Mouse (Mus musculus) embryonic stem cell, embryonic (primary cell): Measurements from ENCODE around the gene 6030445D17Rik.

ENCODE experiments used
- CTCF ChIA-PET, 4 experiments: fragments of 300-600 bp in 2 of 4; fragments of 350-600 bp in 2 of 4; sonication (Branson Sonifier 250); formaldehyde crosslinking; loops; one replicate each; lab custom pipeline; 2022; ENCODE audit warnings: inconsistent platforms in 2 of 4; lab: Charles Lee
- POLR2A ChIA-PET, 4 experiments: fragments of 300-600 bp in 2 of 4; fragments of 350-600 bp in 2 of 4; sonication (Branson Sonifier 250); formaldehyde crosslinking; loops; one replicate each; lab custom pipeline; 2022; ENCODE audit warnings: antibody characterized with exemption in 4 of 4, inconsistent platforms in 1 of 4; lab: Charles Lee

The 6030445D17Rik gene

GRCm38 (mm10) chr4:136462086-136462838 is at the start of gene 6030445D17Rik:
Gene 6030445D17Rik (plus strand): TSS chr4:136462250.
- ChIA-PET POLR2A (interaction anchor here (0.6 to 9.7 kb wide), 81 partner anchors 9 to 1450 kb away, joined by 3 to 128 read pairs (median 4); partner anchors contain the start of genes Kdm1a (in 2 of the 4), Asap3 (in 1 of the 4) and Luzp1 (in 1 of the 4)), CTCF (interaction anchor here (0.5 to 1.9 kb wide), 16 partner anchors 10 to 913 kb away, joined by 3 to 16 read pairs (median 4); partner anchors contain the start of gene Asap3 (in 1 of the 4))

DNA sequence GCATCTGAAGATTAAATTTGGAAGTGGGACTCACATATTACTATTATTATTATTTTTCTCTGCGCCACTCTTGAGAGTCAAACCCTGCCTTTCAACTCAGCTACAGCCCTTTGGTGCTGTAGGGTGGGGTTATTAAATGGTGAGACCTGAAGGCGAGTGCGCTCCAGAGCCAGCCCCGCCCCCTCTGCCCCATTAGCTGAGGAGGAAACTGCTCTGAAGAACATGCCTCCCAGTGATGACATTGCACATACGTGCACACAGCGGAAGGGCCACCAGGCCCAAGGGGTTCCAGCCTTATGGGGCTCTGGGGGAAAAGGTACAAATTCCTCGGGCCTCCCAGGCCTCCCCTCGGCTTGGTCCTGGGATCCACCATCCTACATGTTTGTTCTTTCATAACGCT is 46.6 kb upstream of the 6030445D17Rik start:
- CTCF ChIA-PET, result interaction anchor here (0.6 to 3.0 kb wide), 8 partner anchors 9 to 209 kb away, joined by 3 to 12 read pairs (median 5); no protein-coding TSS in a partner anchor

DNA sequence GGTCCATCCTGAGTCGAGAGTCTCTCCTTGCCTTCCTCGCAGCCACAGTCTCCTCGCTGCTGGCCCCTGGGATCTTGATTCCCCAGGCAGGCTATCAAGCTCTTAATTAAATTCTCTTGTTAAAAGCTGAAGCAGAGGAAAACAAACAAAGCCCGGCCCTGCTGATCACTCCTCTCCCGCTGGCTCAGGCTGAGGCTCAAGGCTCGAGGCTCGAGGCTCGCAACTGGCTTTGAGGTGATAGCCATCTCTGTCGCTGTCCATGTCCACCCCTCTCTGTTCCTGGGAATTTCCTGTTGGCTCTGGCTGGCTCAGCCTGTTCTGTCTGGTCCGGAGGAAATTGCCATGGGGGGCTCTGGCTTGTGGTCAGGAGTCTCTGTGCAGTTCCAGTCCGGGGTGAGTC is 43.1 kb upstream of the 6030445D17Rik start:
- CTCF ChIA-PET, result interaction anchor here in 1 of 4 experiments (0.5 kb wide), 1 partner anchor 35 kb away, joined by 3 read pairs; no protein-coding TSS in a partner anchor
- POLR2A ChIA-PET, result interaction anchor here in 2 of 4 experiments (0.6 to 1.0 kb wide), 3 partner anchors 12 to 367 kb away, joined by 3 read pairs; no protein-coding TSS in a partner anchor

More for the DNA sequence above, 46.6 kb upstream of the 6030445D17Rik start:
- POLR2A ChIA-PET, result interaction anchor here in 1 of 4 experiments (0.6 to 0.7 kb wide), 2 partner anchors 10 to 46 kb away, joined by 3 to 4 read pairs; no protein-coding TSS in a partner anchor

GRCm38 (mm10) chr4:136419386-136419785 is 42.7 kb upstream of the 6030445D17Rik start:
- POLR2A ChIA-PET, result interaction anchor here in 2 of 4 experiments (0.6 to 1.0 kb wide), 3 partner anchors 13 to 367 kb away, joined by 3 read pairs; no protein-coding TSS in a partner anchor
- CTCF ChIA-PET, result interaction anchor here in 2 of 4 experiments (0.5 to 0.7 kb wide), 2 partner anchors 35 to 375 kb away, joined by 3 read pairs; no protein-coding TSS in a partner anchor

DNA sequence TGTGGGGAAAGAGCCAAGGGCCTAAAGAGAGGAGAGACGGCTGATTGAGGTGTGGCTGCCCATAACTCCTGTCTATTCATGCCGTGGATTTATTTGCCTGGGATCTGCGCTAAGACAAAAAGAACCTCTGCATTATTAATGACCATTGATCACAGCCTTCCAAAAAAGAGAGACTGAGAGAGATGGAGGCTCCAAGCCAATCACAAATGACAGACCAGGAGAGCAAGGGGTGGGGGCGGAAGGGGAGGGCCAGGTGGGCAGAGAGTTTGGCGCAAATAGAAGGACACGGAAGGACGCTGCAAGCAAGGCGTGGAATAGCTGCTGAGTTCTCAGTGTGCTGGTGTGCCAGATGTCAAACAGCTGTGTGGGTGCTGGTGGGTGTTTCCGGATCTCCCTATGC is 38.8 kb upstream of the 6030445D17Rik start, which contains the start of gene Htr1d:
Htr1d (plus strand) TSS at position 301 of the 400 bp plus-strand sequence.
- ChIA-PET CTCF (interaction anchor here in 2 of 4 experiments (0.6 kb wide), 4 partner anchors 16 to 273 kb away, joined by 3 to 10 read pairs (median 5); no protein-coding TSS in a partner anchor), POLR2A (interaction anchor here in 3 of 4 experiments (0.8 to 1.3 kb wide), 5 partner anchors 38 to 215 kb away, joined by 3 to 4 read pairs (median 3); partner anchors contain the start of gene Luzp1 (in 1 of the 3))

GRCm38 (mm10) chr4:136424120-136424999 is 37.7 kb upstream of the 6030445D17Rik start:
- POLR2A ChIA-PET, result interaction anchor here (0.5 to 2.0 kb wide), 21 partner anchors 8 to 1209 kb away, joined by 3 to 8 read pairs (median 3); partner anchors contain the start of genes 6030445D17Rik (in 1 of the 4), Luzp1 (in 1 of the 4) and Rpl11 (in 1 of the 4)
- CTCF ChIA-PET, result interaction anchor here (0.5 to 2.1 kb wide), 29 partner anchors 8 to 531 kb away, joined by 3 to 12 read pairs (median 4); partner anchors contain the start of genes Asap3 (in 1 of the 4) and Kdm1a (in 1 of the 4)

GRCm38 (mm10) chr4:136425000-136425288 is 37.1 kb upstream of the 6030445D17Rik start:
- CTCF ChIA-PET, result interaction anchor here (0.5 to 2.1 kb wide), 41 partner anchors 9 to 530 kb away, joined by 3 to 14 read pairs (median 3); partner anchors contain the start of genes 6030445D17Rik (in 1 of the 4), Asap3 (in 1 of the 4) and Kdm1a (in 1 of the 4)

GRCm38 (mm10) chr4:136430609-136431375 is 31.3 kb upstream of the 6030445D17Rik start:
- CTCF ChIA-PET, result interaction anchor here (0.5 to 1.5 kb wide), 30 partner anchors 10 to 937 kb away, joined by 3 to 9 read pairs (median 4); partner anchors contain the start of gene Hmgcl (in 1 of the 4)
- POLR2A ChIA-PET, result interaction anchor here in 2 of 4 experiments (0.5 to 1.2 kb wide), 9 partner anchors 14 to 326 kb away, joined by 3 to 9 read pairs (median 4); partner anchors contain the start of gene 6030445D17Rik (in 1 of the 2)

More at GRCm38 (mm10) chr4:136425000-136425288, 37.1 kb upstream of the 6030445D17Rik start:
- POLR2A ChIA-PET, result interaction anchor here in 3 of 4 experiments (0.5 to 2.0 kb wide), 18 partner anchors 9 to 371 kb away, joined by 3 to 8 read pairs (median 4); partner anchors contain the start of genes 6030445D17Rik (in 1 of the 3) and Rpl11 (in 1 of the 3)

DNA sequence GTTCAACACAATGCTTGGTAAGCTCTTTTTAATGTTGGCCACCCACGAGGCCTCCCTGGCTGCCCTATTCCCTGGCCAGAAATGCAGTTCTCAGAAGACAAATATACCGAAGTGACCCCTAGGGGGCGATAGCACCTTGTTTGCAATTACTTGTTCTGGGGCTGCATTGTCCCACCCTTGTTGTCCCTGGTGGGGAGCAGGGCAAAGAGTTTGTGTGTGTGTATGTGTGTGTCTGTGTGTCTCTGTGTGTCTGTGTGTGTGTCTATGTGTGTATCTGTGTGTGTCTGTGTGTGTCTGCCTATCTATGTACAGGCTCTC is 30.7 kb upstream of the 6030445D17Rik start:
- ChIA-PET CTCF (interaction anchor here (0.6 to 1.5 kb wide), 28 partner anchors 10 to 640 kb away, joined by 3 to 9 read pairs (median 4); partner anchors contain the start of gene Hmgcl (in 1 of the 4)), POLR2A (interaction anchor here in 2 of 4 experiments (0.5 to 1.2 kb wide), 9 partner anchors 13 to 326 kb away, joined by 3 to 9 read pairs (median 4); partner anchors contain the start of gene 6030445D17Rik (in 1 of the 2))

DNA sequence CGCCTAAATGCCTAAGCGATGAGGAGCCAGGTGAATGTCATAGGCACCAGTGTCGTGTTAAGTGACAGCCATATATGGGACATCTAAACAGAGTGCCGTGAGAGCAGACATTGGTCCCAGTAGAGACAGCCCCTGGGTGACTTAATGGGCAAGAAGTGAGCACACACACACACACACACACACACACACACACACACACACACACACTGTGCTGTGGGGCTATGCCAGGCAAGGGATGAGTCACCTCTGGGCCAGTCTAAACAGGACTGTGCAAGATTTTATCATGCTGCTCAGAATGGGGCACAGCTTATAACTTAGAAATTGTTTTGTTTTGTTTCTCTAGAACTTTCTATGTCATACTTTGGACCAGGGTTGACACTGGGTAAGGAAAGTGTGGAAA is 28.0 kb upstream of the 6030445D17Rik start:
- CTCF ChIA-PET, result interaction anchor here in 1 of 4 experiments (1.3 kb wide), 1 partner anchor 9 kb away, joined by 4 read pairs; no protein-coding TSS in a partner anchor
- POLR2A ChIA-PET, result interaction anchor here in 1 of 4 experiments (1.6 kb wide), 1 partner anchor 10 kb away, joined by 4 read pairs; no protein-coding TSS in a partner anchor

- POLR2A ChIA-PET, result interaction anchor here in 1 of 4 experiments (0.6 kb wide), 1 partner anchor 1145 kb away, joined by 5 read pairs; no protein-coding TSS in a partner anchor
- CTCF ChIA-PET, result interaction anchor here in 1 of 4 experiments (0.6 kb wide), 1 partner anchor 34 kb away, joined by 7 read pairs; no protein-coding TSS in a partner anchor
Observed at GRCm38 (mm10) chr4:136439106-136439505, 22.9 kb upstream of the 6030445D17Rik start.

- POLR2A ChIA-PET, result interaction anchor here in 3 of 4 experiments (0.5 to 1.5 kb wide), 8 partner anchors 16 to 209 kb away, joined by 3 to 5 read pairs (median 3); partner anchors contain the start of gene Luzp1 (in 1 of the 3)
- CTCF ChIA-PET, result interaction anchor here in 3 of 4 experiments (0.5 to 1.2 kb wide), 6 partner anchors 11 to 181 kb away, joined by 3 to 10 read pairs (median 4); no protein-coding TSS in a partner anchor
Observed at GRCm38 (mm10) chr4:136441354-136442043, 20.6 kb upstream of the 6030445D17Rik start.

GRCm38 (mm10) chr4:136444561-136444960 is 17.5 kb upstream of the 6030445D17Rik start:
- POLR2A ChIA-PET, result interaction anchor here in 3 of 4 experiments (1.0 to 2.1 kb wide), 11 partner anchors 10 to 149 kb away, joined by 3 to 9 read pairs (median 4); partner anchors contain the start of gene 6030445D17Rik (in 1 of the 3)
- CTCF ChIA-PET, result interaction anchor here in 3 of 4 experiments (0.5 to 1.7 kb wide), 3 partner anchors 20 to 639 kb away, joined by 3 to 7 read pairs (median 3); no protein-coding TSS in a partner anchor

DNA sequence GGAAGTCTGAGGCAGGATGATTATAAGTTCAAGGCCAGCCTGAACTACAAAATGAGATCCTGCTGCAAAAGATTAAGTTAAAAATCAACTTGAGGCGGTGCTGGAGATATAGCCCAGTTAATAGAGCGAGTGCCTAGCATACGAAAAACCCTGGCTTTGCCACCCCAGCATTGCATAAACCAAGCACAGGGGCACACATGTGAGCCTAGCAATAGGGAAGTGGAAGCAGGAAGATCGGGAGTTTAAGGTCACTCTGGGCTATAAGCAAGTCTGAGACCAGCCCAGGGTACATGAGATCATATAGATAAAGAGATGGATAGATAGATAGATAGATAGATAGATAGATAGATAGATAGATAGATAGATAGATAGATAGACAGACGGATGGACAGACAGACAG is 12.3 kb upstream of the 6030445D17Rik start:
- CTCF ChIA-PET, result interaction anchor here in 1 of 4 experiments (0.7 to 1.7 kb wide), 2 partner anchors 98 to 172 kb away, joined by 5 to 6 read pairs; no protein-coding TSS in a partner anchor

More for the DNA sequence above, 12.3 kb upstream of the 6030445D17Rik start:
- POLR2A ChIA-PET, result interaction anchor here in 2 of 4 experiments (0.6 to 2.2 kb wide), 5 partner anchors 11 to 142 kb away, joined by 3 to 15 read pairs (median 5); partner anchors contain the start of gene 6030445D17Rik (in 1 of the 2)
